Mouse (Mus musculus) brain, embryonic 14.5 days (tissue): ENCODE measurements around the gene Fank1.

Experiments
- CTCF ChIP-seq: fragments of 200-500 bp; IDR thresholded peaks from 2 replicates; pipeline ENCODE4 v1.5.1; 2012; ENCODE audit warnings: inconsistent platforms, mild to moderate bottlenecking, moderate library complexity, borderline replicate concordance; ENCODE audit not compliant: insufficient read depth, insufficient read length; ENCODE audit errors: extremely low read depth
- POLR2A ChIP-seq: fragments of 200-500 bp; IDR thresholded peaks from 2 replicates; pipeline ENCODE4 v1.6.1; 2012; ENCODE audit warnings: mild to moderate bottlenecking, inconsistent platforms, borderline replicate concordance; ENCODE audit not compliant: poor library complexity, insufficient read depth, insufficient read length, severe bottlenecking; ENCODE audit errors: extremely low read depth

DNA sequence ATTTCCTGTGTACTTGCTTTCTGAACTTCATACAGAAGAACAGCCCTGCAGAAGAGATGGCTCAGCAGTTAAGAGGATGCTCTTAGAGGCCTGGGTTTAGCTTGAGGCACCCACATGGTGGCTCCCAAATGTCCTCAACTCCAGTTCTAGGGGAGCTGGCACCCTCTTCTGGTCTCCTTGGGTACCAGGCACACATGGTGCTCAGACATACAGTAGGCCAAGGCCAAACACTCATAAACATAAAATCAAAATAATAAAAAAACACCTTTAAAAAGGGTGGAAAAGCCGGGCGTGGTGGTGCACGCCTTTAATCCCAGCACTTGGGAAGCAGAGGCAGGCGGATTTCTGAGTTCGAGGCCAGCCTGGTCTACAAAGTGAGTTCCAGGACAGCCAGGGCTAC is 17.9 kb upstream of the Fank1 start:
- TF ChIP-seq CTCF, result peak; percentile 11; the same call in 1 of the 2 replicates
- no peak for TF ChIP-seq POLR2A
